Mouse (Mus musculus) 3T3-L1 (cell line): ENCODE data around the gene Setd7.

Experiments
- DNase-seq: peaks from one replicate; pipeline ENCODE4 v3.0.0-alpha.2; 2015; ENCODE audit warnings: low read depth, low spot score

The Setd7 gene

DNA sequence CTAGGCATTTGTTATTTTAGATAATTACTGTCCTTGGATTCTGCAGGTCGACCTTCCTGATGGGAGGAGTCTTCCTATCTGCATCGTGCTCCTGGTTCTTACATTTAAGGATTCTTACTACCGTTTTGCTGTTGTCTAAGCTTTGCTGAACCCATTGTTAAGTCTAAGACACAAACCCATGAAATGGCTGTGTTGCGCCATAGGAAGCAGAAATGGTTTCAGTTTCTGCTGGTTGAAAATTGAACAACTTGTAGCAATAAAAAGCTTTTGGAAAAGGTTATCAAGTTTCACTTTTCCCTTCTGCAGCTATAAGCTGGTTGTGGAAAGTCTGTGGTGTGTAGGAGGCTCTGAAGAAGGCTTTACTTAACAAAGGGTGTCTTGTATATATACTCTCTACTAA, 85.0 kb downstream of the Setd7 start:
- DNase-seq: no peak

GRCm38 (mm10) chr3:51468530-51468929, 92.1 kb downstream of the Setd7 start:
- DNase-seq: no peak
